Mouse (Mus musculus): Measurements from ENCODE around the gene Gm12248.

Gm12248 gene

GRCm38 (mm10) chr11:58093021-58093528, at the start of gene Gm12248:
Gm12248 (minus strand) TSS chr11:58093134.
- DNase-seq (ENCODE audit: extremely low read depth, low read depth): peak; percentile 33

GRCm38 (mm10) chr11:58139466-58139865, 46.5 kb upstream of the Gm12248 start:
- no peak for DNase-seq (ENCODE audit: extremely low read depth, low read depth)

- DNase-seq (ENCODE audit: extremely low read depth, low read depth): no peak
Measured at GRCm38 (mm10) chr11:58138821-58139220, 45.9 kb upstream of the Gm12248 start.

- DNase-seq (ENCODE audit: extremely low read depth, low read depth): no peak
Measured at GRCm38 (mm10) chr11:58136677-58137076, 43.7 kb upstream of the Gm12248 start.

- no peak for DNase-seq (ENCODE audit: extremely low read depth, low read depth)
Measured at GRCm38 (mm10) chr11:58135296-58135695, 42.4 kb upstream of the Gm12248 start.

GRCm38 (mm10) chr11:58134869-58135268, 41.9 kb upstream of the Gm12248 start:
- no peak for DNase-seq (ENCODE audit: extremely low read depth, low read depth)

- DNase-seq (ENCODE audit: extremely low read depth, low read depth): no peak
Measured at GRCm38 (mm10) chr11:58132026-58132425, 39.1 kb upstream of the Gm12248 start.

- no peak for DNase-seq (ENCODE audit: extremely low read depth, low read depth)
Measured at GRCm38 (mm10) chr11:58129302-58129843, 36.4 kb upstream of the Gm12248 start.

GRCm38 (mm10) chr11:58127544-58127943, 34.6 kb upstream of the Gm12248 start:
- no peak for DNase-seq (ENCODE audit: extremely low read depth, low read depth)

- no peak for DNase-seq (ENCODE audit: extremely low read depth, low read depth)
Measured at GRCm38 (mm10) chr11:58126397-58127160, 33.6 kb upstream of the Gm12248 start.

GRCm38 (mm10) chr11:58125021-58125420, 32.1 kb upstream of the Gm12248 start:
- no peak for DNase-seq (ENCODE audit: extremely low read depth, low read depth)

- no peak for DNase-seq (ENCODE audit: extremely low read depth, low read depth)
Measured at GRCm38 (mm10) chr11:58123711-58124110, 30.8 kb upstream of the Gm12248 start.

- DNase-seq (ENCODE audit: extremely low read depth, low read depth): no peak
Measured at GRCm38 (mm10) chr11:58121351-58121750, 28.4 kb upstream of the Gm12248 start.

GRCm38 (mm10) chr11:58120655-58121054, 27.7 kb upstream of the Gm12248 start:
- no peak for DNase-seq (ENCODE audit: extremely low read depth, low read depth)

GRCm38 (mm10) chr11:58117044-58117652, 24.2 kb upstream of the Gm12248 start:
- DNase-seq (ENCODE audit: extremely low read depth, low read depth): no peak

- DNase-seq (ENCODE audit: extremely low read depth, low read depth): no peak
Measured at GRCm38 (mm10) chr11:58116560-58116959, 23.6 kb upstream of the Gm12248 start.

GRCm38 (mm10) chr11:58107664-58108337, 14.9 kb upstream of the Gm12248 start:
- no peak for DNase-seq (ENCODE audit: extremely low read depth, low read depth)

- DNase-seq (ENCODE audit: extremely low read depth, low read depth): no peak
Measured at GRCm38 (mm10) chr11:58107009-58107408, 14.1 kb upstream of the Gm12248 start.

- DNase-seq (ENCODE audit: extremely low read depth, low read depth): peak; percentile 81
Measured at GRCm38 (mm10) chr11:58104351-58104791, 11.4 kb upstream of the Gm12248 start.

GRCm38 (mm10) chr11:58103697-58104306, 10.9 kb upstream of the Gm12248 start, which contains the start of gene Cnot8:
Cnot8 (plus strand) TSS chr11:58104153.
- DNase-seq (ENCODE audit: extremely low read depth, low read depth): peak; percentile 90

- DNase-seq (ENCODE audit: extremely low read depth, low read depth): no peak
Measured at GRCm38 (mm10) chr11:58103344-58103653, 10.4 kb upstream of the Gm12248 start.

Measured in MEL-GATA-1-ER (cell line).